Mouse (Mus musculus) cortical plate, adult 2 months (tissue): ENCODE data around the gene Ltbp3.

Experiments used
- CTCF ChIP-seq: fragments of 200-500 bp; IDR thresholded peaks from 2 replicates; pipeline ENCODE4 v1.5.1; 2011; ENCODE audit warnings: mild to moderate bottlenecking, control low read depth, low read length; ENCODE audit not compliant: insufficient read depth; ENCODE audit errors: extremely low read depth
- POLR2A ChIP-seq: fragments of 200-500 bp; IDR thresholded peaks from 2 replicates; pipeline ENCODE4 v1.6.1; 2011; ENCODE audit warnings: mild to moderate bottlenecking, low read length, control low read depth; ENCODE audit not compliant: insufficient read depth; ENCODE audit errors: extremely low read depth

GRCm38 (mm10) chr19:5788620-5789019 lies 47.9 kb downstream of the Ltbp3 start:
- TF ChIP-seq CTCF, result no peak
- no peak for TF ChIP-seq POLR2A
